Mouse (Mus musculus): Measurements from ENCODE around the gene Parvb. TPM values are rescaled to one million over a fixed set of nuclear protein-coding genes. Genes with fewer than 3 reads are reported as not detected.

The Parvb gene
- total RNA-seq (2022): 10 to 100 TPM; 16.3 to 21.4 (median 19.9) TPM

DNA sequence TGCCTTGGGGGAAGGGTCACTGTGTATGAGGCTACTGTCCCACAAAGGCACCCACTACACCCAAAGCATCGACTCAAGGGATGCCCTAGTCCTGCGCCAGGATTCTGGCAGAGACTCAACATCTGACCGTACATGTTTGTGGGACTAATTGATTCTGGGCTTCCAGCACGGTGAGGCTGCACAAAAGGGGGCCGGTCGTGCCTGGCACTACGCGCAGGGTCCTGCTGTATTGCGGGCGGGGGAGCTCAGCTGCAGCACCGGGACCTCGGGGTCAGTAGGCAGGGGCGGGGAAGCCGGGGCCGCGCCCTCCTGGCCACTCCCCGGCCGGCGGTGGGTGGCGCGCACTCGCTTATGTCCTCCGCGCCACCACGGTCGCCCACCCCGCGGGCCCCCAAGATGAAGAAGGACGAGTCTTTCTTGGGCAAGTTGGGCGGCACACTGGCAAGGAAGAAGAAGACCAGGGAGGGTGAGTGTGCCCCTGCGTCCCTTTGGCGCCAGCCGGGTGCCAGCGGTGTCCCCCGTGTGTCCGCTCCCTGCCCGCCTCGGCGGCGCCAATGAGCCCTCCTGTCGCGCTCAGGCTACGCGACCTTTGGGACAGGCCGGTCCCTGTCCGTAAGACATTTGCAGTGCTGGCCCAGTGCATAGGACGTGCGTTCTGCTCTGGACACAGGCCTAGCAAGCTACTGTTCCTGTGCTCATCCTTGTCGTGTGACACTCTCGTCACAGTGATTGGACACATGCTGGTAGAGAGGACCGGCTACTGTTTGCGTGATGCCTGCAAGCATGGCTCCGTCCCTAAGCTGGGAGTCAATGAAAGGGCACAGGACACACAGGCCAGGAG is at the start of gene Parvb:
TSS of gene Parvb (plus strand) at position 323 of the 841 bp plus-strand sequence.
- DNase-seq: peak; percentile 47

DNA sequence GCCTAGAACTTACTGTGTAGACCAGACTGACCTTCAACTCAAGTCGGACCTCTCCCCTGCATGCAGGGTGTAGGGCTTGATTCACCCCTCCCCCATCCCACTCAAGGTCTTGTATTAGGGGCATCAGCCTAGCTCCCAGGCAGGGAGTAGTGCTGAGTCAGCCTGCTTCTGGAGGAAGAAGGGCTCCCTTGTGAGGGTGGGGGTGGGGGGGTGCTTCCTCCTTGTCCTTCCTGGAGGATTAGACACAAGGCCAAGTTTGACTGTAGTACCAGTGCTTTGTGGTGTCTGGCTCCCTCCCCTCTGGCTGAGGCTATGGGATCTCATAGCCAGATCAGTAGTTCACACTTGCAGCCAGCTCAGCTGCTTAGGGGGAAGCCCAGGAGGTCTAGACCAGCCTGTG is 47.9 kb upstream of the Parvb start:
- DNase-seq: no peak

DNA sequence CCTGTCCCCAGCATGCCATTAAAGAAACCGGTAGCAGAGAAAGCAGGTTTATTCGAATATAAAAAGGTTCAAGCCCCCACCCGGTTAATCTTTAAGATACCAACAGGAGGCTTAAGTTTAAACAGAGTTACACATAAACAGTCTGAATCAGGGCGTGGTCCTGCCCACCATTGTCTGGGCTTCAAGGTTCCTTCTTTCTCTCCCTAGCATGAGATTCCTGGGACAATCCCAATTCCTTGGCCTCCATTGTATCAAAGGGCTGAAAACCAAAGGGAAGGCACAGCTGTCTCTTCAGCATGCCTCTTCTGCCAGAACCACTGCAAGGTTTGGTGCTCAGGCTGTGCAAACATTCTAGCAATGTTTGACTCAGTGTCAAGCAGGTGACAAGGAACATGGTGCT is 45.6 kb upstream of the Parvb start:
- DNase-seq: no peak

DNA sequence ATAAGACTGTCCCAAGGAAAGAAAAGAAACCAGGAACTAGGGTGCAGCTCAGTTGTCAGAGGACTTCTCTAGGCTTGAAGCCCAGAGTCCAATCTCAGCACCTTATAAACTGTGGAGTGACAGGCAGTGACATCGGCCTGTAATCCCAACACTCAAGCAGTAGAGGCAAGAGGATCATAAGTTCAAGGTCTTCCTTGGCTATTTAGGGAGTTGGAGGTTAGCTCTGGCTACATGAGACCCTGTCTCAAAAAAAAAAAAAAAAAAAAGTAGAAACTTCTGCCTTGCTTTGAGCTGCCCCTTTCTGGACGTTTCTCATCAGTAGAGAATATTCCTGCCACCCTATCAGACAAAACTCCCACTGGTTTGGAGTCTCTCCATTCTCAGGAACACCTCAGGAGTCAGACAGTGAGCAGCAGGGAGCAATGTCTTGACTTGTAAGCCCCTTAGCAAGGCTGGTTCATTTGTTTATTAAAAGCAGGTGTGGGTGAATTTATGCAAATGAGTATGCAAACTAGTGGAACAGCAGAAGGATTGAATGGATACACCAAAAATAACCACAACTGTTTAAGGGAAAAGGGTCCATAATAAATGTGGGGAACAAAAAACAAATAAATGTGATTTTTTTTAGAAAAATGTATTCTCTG is 42.8 kb upstream of the Parvb start:
- no peak for DNase-seq

DNA sequence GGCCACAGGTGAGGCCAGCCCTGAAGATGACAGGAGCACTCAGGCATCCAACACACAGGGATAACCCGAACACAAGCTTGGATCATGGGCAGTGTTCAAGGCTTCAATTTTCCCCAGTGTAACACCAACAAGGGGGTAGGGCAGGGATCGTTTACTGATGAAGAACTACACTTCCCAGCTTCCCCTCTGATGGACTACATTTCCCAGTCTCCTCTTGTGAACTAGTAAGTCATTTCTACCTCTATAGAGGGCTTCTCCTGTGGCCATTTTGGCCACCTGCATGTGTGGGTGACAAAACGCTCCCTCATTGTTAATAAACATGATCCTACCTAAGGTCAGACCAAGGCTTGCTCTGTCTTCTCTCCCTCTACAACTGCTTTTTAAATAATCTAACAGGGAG is 42.0 kb upstream of the Parvb start:
- no peak for DNase-seq

DNA sequence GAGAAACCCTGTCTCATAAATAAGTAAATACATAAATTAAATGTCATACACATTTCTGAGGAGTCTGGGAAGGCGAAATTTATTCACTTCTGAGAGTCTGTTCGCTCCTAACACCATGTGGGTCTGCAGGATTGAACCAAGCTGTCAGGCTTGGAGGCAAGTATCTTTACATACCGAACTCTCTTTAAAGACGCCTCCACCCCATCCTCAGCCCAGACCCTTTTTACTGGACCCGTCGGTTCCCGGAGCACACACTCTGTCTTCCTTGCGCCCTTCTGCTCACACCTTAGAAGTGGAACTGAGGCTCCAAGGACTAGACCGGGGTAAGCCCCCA is 40.2 kb upstream of the Parvb start:
- DNase-seq: no peak

DNA sequence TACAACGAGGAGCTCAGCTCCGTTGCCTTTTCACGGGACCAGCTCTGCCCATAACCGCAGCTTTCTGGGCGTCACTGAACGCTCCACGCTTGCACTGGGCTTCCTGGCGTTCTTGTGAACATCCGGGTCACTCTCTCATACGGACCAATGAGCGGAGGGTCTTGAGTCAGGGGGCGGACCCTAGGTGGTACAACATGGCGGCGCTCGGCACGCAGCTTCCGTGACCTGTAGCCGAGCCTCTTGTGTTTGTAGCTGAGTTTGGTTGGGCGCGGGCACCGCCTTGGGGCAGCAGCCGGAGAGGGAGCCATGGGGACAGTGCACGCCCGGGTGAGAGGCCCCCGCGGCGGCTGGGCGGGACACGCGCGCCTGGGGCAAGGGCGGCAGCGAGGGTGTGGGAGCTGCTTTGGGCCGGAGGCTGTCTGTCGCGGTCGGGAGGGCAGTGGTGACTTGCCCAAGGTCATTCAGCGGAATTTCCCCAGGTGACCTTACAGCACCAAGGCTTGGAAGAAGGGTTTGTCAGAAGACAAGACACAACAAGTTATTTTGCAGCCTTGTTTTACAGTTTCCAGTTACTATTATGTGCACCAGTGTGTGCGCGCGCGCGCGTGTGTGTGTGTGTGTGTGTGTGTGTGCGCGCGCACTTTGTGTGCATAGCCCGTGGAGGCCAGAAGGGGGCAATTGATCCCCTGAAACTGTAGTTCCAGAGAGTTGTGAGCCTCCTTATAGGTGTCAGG is 39.6 kb upstream of the Parvb start, which contains the start of gene Samm50:
TSS of gene Samm50 (plus strand) at position 184 of the 734 bp plus-strand sequence.
- peak; percentile 90 for DNase-seq

DNA sequence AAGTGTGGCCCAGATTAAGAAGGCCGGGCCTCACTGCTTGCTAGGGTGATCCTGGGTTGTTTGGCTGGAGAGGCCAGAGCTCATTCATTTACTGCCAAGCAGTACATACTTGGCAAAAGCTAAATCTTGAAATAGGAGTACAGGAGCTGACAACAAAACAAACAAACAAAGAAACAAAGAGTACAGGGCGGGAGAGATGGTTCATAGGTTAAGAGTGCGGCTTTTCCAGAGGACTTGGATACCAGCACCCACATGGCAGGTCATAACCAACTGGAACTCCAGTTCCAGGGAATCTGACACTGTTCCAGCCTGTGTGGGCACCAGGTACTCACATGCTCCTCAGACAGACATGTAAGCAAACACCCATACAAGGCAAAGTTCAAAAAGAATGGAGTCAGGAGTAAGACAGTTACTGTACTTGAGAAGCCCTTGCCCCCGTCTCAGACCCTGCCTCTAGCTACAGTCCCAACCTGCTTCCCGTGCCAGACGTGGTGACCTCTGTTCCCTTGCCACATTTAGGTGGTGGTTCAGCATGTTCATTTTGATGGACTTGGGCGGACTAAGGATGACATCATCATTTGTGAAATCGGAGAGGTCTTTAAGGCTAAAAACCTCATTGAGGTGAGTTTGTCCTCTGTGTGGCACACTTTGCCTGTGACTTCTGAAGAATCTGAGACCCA is 35.2 kb upstream of the Parvb start:
- DNase-seq: no peak

DNA sequence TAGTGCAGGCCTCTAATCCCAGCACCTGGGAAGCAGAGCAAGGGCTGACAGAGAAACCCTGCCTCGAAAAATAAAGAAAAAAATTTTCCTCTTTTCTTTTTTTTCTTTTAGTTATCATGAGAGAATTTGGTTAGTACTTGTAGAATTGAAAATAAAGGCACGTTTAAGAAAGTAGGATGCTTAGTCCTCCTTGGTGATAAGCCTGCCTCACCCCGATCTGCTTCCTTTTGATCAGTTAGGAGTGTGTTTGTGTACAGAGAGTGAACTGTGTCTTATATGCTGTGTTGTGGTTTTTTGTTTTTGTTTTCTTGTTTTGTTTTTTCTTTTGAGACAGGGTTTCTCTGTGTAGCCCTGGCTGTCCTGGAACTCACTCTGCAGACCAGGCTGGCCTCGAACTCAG is 24.5 kb upstream of the Parvb start:
- DNase-seq: no peak

DNA sequence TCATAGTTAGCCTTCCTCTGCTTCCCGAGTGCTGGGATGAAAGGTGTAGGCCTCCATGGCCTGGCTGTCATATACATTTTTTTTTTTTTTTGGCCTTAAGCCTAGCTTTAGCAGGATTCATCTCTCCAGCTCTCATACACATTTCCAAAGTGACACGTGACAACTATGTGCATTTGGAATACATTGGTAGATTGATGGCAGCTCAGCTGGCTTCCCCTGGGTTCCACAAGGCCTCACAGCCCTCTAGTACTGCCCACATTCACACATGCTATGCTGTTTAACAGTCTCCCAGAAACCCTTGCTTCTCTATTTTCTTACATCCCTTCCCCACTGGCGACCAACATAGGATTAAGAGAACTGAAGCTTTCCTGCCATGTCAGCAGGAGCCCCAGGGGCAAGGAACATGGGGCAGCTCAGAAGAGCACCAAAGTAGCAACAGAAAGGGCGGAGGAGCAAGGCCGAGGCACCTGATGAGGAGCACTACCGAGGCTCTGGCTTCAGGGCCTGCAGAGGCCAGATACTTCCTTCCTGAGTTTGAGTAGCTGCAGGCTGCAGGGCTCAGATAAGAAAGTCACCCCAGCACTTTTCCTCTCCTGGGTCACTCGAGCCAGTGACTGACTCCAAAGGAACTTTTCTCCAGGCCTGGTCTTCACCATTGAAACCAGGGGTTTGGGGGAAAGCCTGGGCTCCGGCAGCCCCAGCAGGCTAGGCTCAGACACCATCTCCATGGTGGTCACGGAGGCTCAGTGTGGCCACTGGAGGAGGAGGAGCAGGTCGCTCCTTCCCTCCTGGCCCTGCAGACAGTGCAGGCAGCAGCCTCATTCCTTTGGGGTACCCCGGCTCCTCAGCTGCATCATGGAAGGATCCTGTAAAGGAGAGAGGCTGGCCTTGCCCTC is 22.1 kb upstream of the Parvb start:
- DNase-seq: no peak

DNA sequence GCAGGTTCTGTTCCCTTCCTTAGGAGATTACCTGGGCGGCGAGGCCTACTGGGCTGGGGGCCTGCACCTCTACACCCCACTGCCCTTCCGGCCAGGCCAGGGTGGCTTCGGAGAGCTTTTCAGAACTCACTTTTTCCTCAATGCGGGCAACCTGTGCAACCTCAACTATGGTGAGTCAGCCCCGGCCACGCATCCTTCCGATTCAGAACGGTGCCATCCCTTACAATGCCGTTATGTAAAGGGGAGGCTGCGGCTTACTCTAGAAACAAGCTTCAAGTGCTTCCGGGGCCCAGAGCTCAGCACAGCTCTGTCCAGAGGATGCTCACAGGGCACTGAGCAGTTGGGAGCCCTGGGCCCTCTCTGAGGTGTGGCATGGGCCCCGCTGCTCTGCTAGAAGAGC is 21.4 kb upstream of the Parvb start:
- DNase-seq: no peak

DNA sequence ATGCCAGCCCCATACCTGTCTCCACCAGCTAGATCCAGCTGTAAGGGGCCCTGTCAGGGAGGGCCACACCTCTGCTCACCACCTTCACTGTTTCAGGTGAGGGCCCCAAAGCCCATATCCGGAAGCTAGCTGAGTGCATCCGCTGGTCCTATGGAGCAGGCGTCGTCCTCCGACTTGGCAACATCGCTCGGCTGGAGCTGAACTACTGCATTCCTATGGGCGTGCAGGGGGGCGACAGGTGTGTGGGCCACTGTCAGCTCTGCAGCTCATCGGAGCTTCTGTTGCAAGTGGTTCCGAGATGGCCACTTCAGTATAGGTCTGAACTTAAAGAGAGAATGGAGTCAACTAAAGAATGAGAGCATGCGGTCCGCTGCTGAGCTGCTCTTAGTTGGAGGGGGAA is 20.9 kb upstream of the Parvb start:
- no peak for DNase-seq

DNA sequence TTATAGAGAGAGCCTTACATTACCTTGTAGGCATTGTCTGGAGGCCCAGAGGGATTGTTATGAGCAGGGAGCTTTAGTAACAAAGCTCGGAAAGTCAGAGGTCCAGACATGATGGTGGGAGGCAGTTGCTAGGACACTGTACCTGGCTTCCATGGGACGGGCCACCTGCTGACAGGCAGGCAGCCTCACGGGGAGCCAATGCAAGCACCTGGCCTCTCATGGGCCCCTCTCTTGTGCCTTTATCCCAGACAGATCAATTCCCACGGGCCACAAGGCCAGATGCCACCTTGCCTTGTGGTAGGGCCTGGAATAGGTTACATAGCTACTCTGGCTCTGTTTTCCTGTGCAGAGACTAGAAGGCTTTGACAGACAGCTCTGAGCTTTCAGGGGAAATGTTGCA is 20.3 kb upstream of the Parvb start:
- DNase-seq: no peak

DNA sequence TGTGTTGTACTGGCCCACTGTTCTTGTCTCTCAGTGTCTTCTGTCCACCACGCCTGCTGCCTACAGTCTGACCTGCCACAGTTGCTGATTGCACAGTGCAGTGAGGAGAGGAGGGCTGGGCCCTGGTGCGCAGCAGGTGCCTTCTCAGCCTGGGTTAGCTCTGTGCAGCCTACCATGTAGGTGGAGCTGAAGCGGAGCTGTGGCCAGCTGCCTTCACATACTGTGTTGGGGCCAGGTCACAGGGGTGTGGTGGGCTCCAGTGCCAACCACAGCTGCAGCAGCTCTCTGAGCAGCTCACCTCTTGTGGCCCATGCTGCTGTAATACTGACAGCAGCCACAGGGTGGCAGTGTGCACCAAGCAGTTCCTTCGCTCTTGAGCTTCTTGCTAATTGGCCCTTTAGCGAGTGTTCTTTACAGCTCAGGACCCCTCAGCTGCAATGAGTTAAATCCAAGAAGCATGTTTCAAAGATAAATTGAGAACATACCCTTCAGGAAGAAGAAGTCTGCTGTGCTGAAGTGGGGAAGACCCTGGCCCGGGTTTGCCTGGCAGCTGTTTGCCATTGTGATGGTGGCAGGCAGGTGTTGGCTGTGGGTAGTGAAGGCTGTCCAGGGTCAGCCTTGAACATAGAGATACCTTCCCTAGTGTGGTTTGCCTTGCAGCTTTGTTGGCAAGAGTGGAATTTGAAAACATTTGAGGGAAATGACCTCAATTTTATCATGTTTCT is 19.6 kb upstream of the Parvb start:
- peak; percentile 69 for DNase-seq

DNA sequence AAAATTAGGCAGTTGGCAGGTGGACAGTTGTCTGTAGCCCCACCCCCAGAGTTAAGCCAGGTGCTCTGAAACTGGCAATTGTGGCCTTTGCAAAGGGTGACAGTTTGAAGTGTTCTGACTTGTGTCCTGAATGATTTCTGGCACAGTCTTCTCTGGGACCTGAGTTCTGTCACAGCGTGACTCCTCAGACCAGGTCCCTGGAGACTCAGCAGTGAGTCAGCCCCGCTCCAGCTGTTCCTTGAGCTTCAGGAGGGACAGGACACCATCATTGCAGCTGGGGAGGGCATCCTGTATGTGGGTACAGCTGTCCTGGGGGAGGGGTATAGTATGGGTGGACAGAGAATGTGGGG is 19.1 kb upstream of the Parvb start:
- no peak for DNase-seq

DNA sequence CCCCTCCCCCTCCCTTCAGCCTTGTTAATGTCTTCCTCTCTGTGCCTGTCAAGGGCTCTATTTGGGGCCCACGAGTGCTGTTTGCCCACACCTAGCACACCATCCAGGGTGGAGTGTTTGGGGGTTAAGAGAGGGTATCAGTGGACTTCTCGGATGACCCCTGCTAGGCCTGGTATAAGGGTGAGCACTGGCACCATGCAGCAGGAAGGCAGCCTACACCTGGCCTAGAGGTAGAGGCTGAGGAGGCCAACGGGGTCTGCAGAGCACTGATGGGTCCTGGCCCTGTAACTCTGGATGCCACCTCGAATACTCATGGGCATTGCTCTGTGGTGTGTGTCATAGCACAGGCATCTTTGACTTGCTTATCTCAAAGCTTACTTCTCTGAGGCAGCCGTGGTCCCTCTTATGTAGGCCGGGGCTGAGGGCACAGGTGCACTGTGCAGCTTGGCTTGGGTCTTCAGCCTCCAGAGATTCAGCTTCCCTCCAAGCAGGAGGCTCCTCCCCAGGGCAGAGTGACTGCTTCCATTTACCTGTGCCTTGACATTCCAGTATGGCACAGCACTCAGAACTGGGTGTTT is 18.6 kb upstream of the Parvb start:
- DNase-seq: no peak

DNA sequence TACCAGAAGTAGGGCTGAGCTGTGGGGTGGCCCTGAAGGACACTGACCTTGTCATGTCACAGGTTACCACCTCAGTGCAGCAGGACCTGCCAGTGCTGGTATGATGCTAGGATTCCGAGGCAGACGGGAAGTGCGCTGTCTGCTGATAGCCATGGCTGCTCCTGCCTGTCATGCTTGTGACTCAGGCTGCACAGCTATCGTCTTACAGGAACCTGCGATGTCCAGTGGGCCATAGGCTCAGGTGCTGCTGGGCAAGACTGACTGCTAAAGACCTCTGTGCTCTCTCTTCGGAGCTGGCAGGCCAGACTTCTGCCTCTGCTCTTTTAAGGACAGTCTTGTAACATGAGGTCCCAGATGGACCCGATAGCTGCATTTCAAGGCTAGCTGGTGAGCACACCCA is 17.4 kb upstream of the Parvb start:
- DNase-seq: no peak

DNA sequence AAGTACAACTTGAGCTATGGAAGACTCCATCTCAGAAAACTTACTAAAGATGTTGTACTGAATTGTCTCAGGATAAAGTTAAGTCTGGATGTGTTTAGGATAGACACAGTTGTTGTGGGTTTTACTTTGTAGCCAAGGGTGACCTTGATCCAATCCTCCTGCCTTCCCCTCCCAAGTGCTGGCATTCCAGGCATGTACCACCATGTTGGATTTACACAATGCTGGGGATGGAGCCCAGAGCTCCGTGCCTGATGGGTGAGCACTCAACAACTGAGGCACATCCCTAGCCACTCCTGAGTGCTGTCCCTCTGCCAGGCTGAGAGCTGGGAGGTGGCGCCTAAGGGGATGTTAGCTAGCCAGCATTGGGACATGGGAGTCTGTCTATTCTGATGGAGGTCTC is 16.6 kb upstream of the Parvb start:
- no peak for DNase-seq

DNA sequence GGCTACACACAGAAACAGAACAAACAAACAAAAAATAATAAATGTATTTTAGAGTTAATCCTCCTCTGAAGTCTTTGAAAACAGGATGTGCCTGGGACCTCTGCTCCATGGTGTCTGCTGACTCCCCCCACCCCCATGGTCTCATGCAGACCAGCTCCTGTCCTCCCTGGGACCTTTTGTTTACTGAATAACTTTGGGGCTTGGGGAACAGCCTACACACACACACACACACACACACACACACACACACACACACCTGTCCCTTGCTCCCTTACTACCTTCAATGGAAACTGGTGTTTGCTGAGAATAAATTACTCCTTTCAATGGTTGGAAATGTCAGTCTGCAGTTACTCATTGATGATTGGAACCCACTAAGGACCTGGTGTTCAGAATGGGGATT is 15.8 kb upstream of the Parvb start:
- no peak for DNase-seq

DNA sequence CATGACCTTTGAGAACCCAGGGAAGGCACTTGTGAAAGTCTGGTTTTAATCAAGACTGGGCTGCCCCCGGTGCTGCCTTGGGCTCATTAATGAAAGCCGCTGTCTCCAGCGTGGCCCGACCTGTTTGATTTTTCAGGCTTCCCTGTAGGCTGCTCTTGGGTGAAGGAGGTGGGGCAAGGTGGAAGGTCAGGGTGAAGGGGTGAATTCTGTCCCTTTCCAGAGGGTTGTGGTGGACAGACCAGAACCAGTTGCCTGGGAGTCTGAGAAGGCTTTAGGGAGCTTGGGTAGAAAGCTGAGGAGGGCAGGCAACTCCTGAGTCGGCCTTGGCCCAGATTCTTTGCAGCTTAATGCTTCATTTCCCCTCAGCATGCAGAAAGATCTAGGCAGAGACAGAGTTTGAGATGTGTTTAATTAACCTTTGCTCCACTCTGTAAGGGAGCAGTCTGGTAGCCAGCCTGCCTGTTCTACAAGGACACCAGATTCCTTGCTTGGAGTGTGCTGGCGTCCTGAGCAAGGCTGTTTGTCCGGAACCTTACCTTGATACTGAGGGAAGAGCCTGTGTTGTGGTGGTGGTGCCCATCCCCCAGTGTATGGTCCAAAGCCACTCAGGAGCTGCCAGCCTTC is 15.3 kb upstream of the Parvb start:
- no peak for DNase-seq

All from adrenal gland, adult 8-10 months (tissue).